Mouse (Mus musculus) CH12.LX (cell line): ENCODE data around the gene Lrrc1. TPM values are rescaled to one million over a fixed set of nuclear protein-coding genes. Genes with fewer than 3 reads are reported as not detected.

ENCODE experiments used
- DNase-seq: peaks from one replicate; pipeline ENCODE4 v3.0.0-alpha.2; 2013; ENCODE audit errors: extremely low read depth
- H3K27ac ChIP-seq: 2 replicates; pipeline ENCODE4 v1.5.1; 2012; ENCODE audit warnings: low read depth, mild to moderate bottlenecking, control low read depth, moderate library complexity; ENCODE audit not compliant: insufficient read depth
- H3K27me3 ChIP-seq: replicated peaks from 2 replicates; pipeline ENCODE3; 2012; ENCODE audit warnings: inconsistent platforms
- H3K36me3 ChIP-seq, 2 experiments: replicated peaks in 1 of 2; 2 replicates each; pipeline versions ENCODE3 to v1.6.1; 2012; ENCODE audit warnings: inconsistent platforms in 1 of 2, low read length in 1 of 2, mild to moderate bottlenecking in 1 of 2, mixed read lengths in 1 of 2, moderate library complexity in 1 of 2; ENCODE audit not compliant: control insufficient read depth in 1 of 2, insufficient read depth in 1 of 2
- H3K4me1 ChIP-seq, 2 experiments: 2 replicates each; pipeline ENCODE4 v1.6.1; 2012; ENCODE audit warnings: inconsistent platforms in 1 of 2, moderate library complexity in 1 of 2; ENCODE audit not compliant: insufficient read depth in 2 of 2, control insufficient read depth in 1 of 2
- H3K4me2 ChIP-seq: 2 replicates; pipeline ENCODE4 v1.6.1; 2012; ENCODE audit warnings: low read depth, mild to moderate bottlenecking, control low read depth; ENCODE audit not compliant: poor library complexity, insufficient read depth, severe bottlenecking
- H3K4me3 ChIP-seq, 3 experiments: fragments of 150-350 bp in 1 of 3; sonication (generic) in 1 of 3; replicated peaks in 1 of 3; 2 replicates each; pipeline versions ENCODE3 to v1.5.1; 2011 to 2012; ENCODE audit warnings: low read depth in 2 of 3, low read length in 2 of 3, mild to moderate bottlenecking in 2 of 3, moderate library complexity in 2 of 3, control low read depth in 1 of 3, improper control_type of control experiment in 1 of 3, inconsistent platforms in 1 of 3, mixed read lengths in 1 of 3; ENCODE audit not compliant: poor library complexity in 1 of 3
- H3K79me2 ChIP-seq: replicated peaks from 2 replicates; pipeline ENCODE4 v1.6.1; 2012; ENCODE audit warnings: mild to moderate bottlenecking, moderate library complexity; ENCODE audit not compliant: control insufficient read depth, poor library complexity, insufficient read depth, severe bottlenecking; ENCODE audit errors: extremely low read depth
- H3K9ac ChIP-seq: 2 replicates; pipeline ENCODE4 v1.6.1; 2012; ENCODE audit warnings: low read depth, mild to moderate bottlenecking, control low read depth, moderate library complexity; ENCODE audit not compliant: insufficient read depth
- H3K9me3 ChIP-seq: replicated peaks from 2 replicates; pipeline ENCODE3; 2012; ENCODE audit warnings: low read length, inconsistent platforms, mixed read lengths
- CHD1 ChIP-seq: IDR thresholded peaks from 2 replicates; pipeline ENCODE4 v1.6.1; 2012; ENCODE audit warnings: low read depth, low read length, improper control_type of control experiment, inconsistent platforms
- CHD2 ChIP-seq: IDR thresholded peaks from 2 replicates; pipeline ENCODE4 v1.6.1; 2011; ENCODE audit warnings: low read length, improper control_type of control experiment
- CTCF ChIP-seq, 2 experiments: IDR thresholded peaks in 1 of 2; conservative IDR thresholded peaks in 1 of 2; 2 replicates each; pipeline ENCODE4 v1.5.1; 2011 to 2012; ENCODE audit warnings: low read depth in 2 of 2, low read length in 2 of 2, improper control_type of control experiment in 1 of 2, inconsistent platforms in 1 of 2, mild to moderate bottlenecking in 1 of 2, moderate library complexity in 1 of 2
- E2F4 ChIP-seq: IDR thresholded peaks from 2 replicates; pipeline ENCODE4 v1.6.1; 2011; ENCODE audit warnings: low read depth, low read length, improper control_type of control experiment; ENCODE audit not compliant: insufficient replicate concordance
- ELF1 ChIP-seq: IDR thresholded peaks from 2 replicates; pipeline ENCODE4 v1.6.1; 2014; ENCODE audit warnings: low read depth, mild to moderate bottlenecking, inconsistent platforms, low read length, improper control_type of control experiment
- ETS1 ChIP-seq: conservative IDR thresholded peaks from 2 replicates; pipeline ENCODE4 v1.6.1; 2012; ENCODE audit warnings: low read depth, mild to moderate bottlenecking, inconsistent platforms, low read length, improper control_type of control experiment, moderate library complexity
- GABPA ChIP-seq: IDR thresholded peaks from 2 replicates; pipeline ENCODE4 v1.6.1; 2012; ENCODE audit warnings: low read depth, low read length, improper control_type of control experiment, inconsistent platforms; ENCODE audit not compliant: insufficient replicate concordance
- HCFC1 ChIP-seq: IDR thresholded peaks from 2 replicates; pipeline ENCODE4 v1.6.1; 2012; ENCODE audit warnings: low read depth, mild to moderate bottlenecking, inconsistent platforms, low read length, improper control_type of control experiment
- IRF4 ChIP-seq: IDR thresholded peaks from 2 replicates; pipeline ENCODE4 v1.6.1; 2014; ENCODE audit warnings: low read depth, mild to moderate bottlenecking, inconsistent platforms, low read length, improper control_type of control experiment
- JUN ChIP-seq: IDR thresholded peaks from 2 replicates; pipeline ENCODE4 v1.6.1; 2011; ENCODE audit warnings: low read depth, mild to moderate bottlenecking, low read length, improper control_type of control experiment, moderate library complexity; ENCODE audit not compliant: insufficient read depth
- JUND ChIP-seq: conservative IDR thresholded peaks from 2 replicates; pipeline ENCODE4 v1.6.1; 2011; ENCODE audit warnings: low read depth, low read length, improper control_type of control experiment
- KAT2A ChIP-seq: IDR thresholded peaks from 2 replicates; pipeline ENCODE4 v1.6.1; 2012; ENCODE audit warnings: low read length, improper control_type of control experiment, inconsistent platforms; ENCODE audit not compliant: insufficient replicate concordance
- MAX ChIP-seq: IDR thresholded peaks from 2 replicates; pipeline ENCODE4 v1.6.1; 2011; ENCODE audit warnings: low read length, improper control_type of control experiment
- MXI1 ChIP-seq: IDR thresholded peaks from 2 replicates; pipeline ENCODE4 v1.6.1; 2011; ENCODE audit warnings: mild to moderate bottlenecking, low read depth, low read length, improper control_type of control experiment
- MYC ChIP-seq: IDR thresholded peaks from 2 replicates; pipeline ENCODE4 v1.6.1; 2011; ENCODE audit warnings: low read depth, mild to moderate bottlenecking, improper control_type of control experiment, low read length
- NELFE ChIP-seq: IDR thresholded peaks from 2 replicates; pipeline ENCODE4 v1.6.1; 2011; ENCODE audit warnings: low read depth, low read length, improper control_type of control experiment
- PAX5 ChIP-seq: IDR thresholded peaks from 2 replicates; pipeline ENCODE4 v1.6.1; 2012; ENCODE audit warnings: low read length, inconsistent platforms, mixed read lengths
- POLR2AphosphoS2 ChIP-seq: IDR thresholded peaks from 2 replicates; pipeline ENCODE4 v1.6.1; 2011; ENCODE audit warnings: low read depth, low read length, improper control_type of control experiment
- RCOR1 ChIP-seq: conservative IDR thresholded peaks from 2 replicates; pipeline ENCODE4 v1.6.1; 2012; ENCODE audit warnings: low read depth, mild to moderate bottlenecking, inconsistent platforms, low read length, improper control_type of control experiment
- SIN3A ChIP-seq: IDR thresholded peaks from 2 replicates; pipeline ENCODE4 v1.6.1; 2012; ENCODE audit warnings: low read length, improper control_type of control experiment, inconsistent platforms
- TBP ChIP-seq: conservative IDR thresholded peaks from 2 replicates; pipeline ENCODE4 v1.6.1; 2011; ENCODE audit warnings: low read depth, low read length, improper control_type of control experiment
- TCF12 ChIP-seq: IDR thresholded peaks from 2 replicates; pipeline ENCODE4 v1.6.1; 2014; ENCODE audit warnings: low read depth, mild to moderate bottlenecking, inconsistent platforms, low read length, improper control_type of control experiment
- USF1 ChIP-seq: IDR thresholded peaks from 2 replicates; pipeline ENCODE4 v1.6.1; 2014; ENCODE audit warnings: low read depth, mild to moderate bottlenecking, inconsistent platforms, low read length, improper control_type of control experiment
- USF2 ChIP-seq: conservative IDR thresholded peaks from 2 replicates; pipeline ENCODE4 v1.6.1; 2011; ENCODE audit warnings: low read depth, low read length, improper control_type of control experiment
- ZKSCAN1 ChIP-seq: IDR thresholded peaks from 2 replicates; pipeline ENCODE4 v1.6.1; 2012; ENCODE audit warnings: low read depth, inconsistent platforms, low read length, improper control_type of control experiment, borderline replicate concordance
- ZNF384 ChIP-seq: IDR thresholded peaks from 2 replicates; pipeline ENCODE4 v1.6.1; 2012; ENCODE audit warnings: low read depth, low read length, improper control_type of control experiment, inconsistent platforms
- dilution Hi-C: fragments of 300-500 bp; cut with MboI; formaldehyde crosslinking; loops from 2 replicates; pipeline ENCODE4 v1.14.3; 2020; ENCODE audit warnings: low sequenced_read_pairs; ENCODE audit not compliant: extremely low pct_unique_long_range_greater_than_20kb, extremely low pct_ligation_motif_present
- in situ Hi-C: fragments of 300-500 bp; cut with MboI; formaldehyde crosslinking; loops from 3 replicates; pipeline ENCODE4 v1.14.3; 2019; ENCODE audit warnings: low sequenced_read_pairs, low pct_ligation_motif_present, low pct_unique_long_range_greater_than_20kb, mixed read lengths
- polyA plus RNA-seq: library from polyadenylated mRNA; unstranded; fragments of >175 nt; gene quantifications from 2 replicates; pipeline ENCODE4 v1.2.1, GENCODE M21; 2012; ENCODE audit warnings: low read depth; ENCODE audit not compliant: insufficient read length
- total RNA-seq, 2 experiments: library from RNA; depleted of rRNA; stranded (reverse); fragments of 300-350 nt in 1 of 2; fragments of >200 nt in 1 of 2; gene quantifications; 2 replicates each; pipeline ENCODE4 v1.2.3; 2012 to 2014

Lrrc1 gene
- total and polyA plus RNA-seq, 3 experiments = 15.4 to 15.8 (median 15.8) TPM

DNA sequence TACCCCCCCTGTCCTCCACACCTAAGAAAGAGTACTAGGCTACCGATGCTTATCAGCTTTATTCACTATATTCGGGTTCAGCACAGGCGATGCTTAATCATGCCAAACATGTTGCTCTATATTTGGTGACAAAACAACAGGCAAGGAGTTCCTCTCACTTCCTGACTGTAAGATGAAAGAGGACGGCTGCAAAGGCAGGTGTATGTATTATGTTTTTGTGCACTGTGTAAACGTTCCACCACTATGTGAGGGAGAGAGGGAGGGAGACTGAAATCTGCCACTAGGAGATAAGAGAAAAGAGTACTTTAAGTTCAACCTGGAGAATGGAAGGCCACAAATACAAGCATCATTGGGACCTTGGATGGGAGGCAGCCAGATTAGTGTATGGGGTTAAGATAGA lies 77.7 kb downstream of the Lrrc1 start:
- dilution Hi-C loops = no loop called here
- no peak overlapping the region for H3K9ac ChIP-seq
- no peak overlapping the region for H3K27ac ChIP-seq
- DNase-seq = no peak
- H3K4me3 ChIP-seq = no peak overlapping the region
- no peak overlapping the region for H3K4me2 ChIP-seq
- in situ Hi-C loops = no loop called here
- no peaks in the 10 kb centered on the region for H3K27me3 ChIP-seq
- no peaks in the 10 kb centered on the region for H3K79me2 ChIP-seq
- H3K36me3 ChIP-seq = peaks cover 25 to 62% of the 10 kb centered on the region in 2 experiments
- H3K9me3 ChIP-seq = no peaks in the 10 kb centered on the region
- TF ChIP-seq MXI1 (no peak), CHD1 (no peak), TBP (no peak), ELF1 (no peak), USF2 (no peak), JUND (no peak), KAT2A (no peak), HCFC1 (no peak), ZNF384 (no peak), JUN (no peak), CHD2 (no peak), USF1 (no peak), GABPA (no peak), ZKSCAN1 (no peak), MAX (no peak), CTCF (conservative IDR thresholded peaks at IDR 0.05 in 1 of 2, IDR thresholded peaks at IDR 0.05 in 1 of 2; ENCODE audit: low read depth in 2 of 2, low read length in 2 of 2) (no peak), POLR2AphosphoS2 (no peak), SIN3A (no peak)
- peaks cover 0 to 15% of the 10 kb centered on the region in 2 experiments; a peak in 1 of 4 replicates for H3K4me1 ChIP-seq

DNA sequence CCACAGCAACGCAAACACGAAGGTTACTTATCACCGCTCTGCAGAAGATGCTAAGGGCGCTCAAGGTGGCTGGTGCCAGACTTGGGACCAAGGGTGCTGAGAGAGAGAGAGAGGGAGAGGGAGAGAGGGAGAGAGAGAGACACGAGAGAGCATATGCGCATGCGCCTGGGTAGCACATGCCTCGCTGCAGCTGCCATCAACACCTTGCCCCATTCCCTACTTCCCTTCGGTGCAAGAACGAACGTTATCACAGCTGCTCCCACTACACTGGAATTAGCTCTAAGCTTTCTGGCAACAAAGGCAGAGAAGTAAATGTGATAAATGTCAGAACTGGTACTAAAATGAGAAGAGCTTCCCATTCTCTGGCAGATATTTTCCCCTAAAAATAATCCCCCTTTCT lies 79.3 kb downstream of the Lrrc1 start:
- no peak overlapping the region for H3K4me2 ChIP-seq
- peaks cover 22 to 59% of the 10 kb centered on the region in 2 experiments for H3K36me3 ChIP-seq
- peaks cover 0 to 20% of the 10 kb centered on the region in 2 experiments; a peak in 2 of 4 replicates for H3K4me1 ChIP-seq
- no peak for DNase-seq
- H3K27ac ChIP-seq = no peak overlapping the region
- dilution Hi-C loops (no loop called here), in situ Hi-C loops (no loop called here)
- H3K9ac ChIP-seq = no peak overlapping the region
- no peaks in the 10 kb centered on the region for H3K79me2 ChIP-seq
- no peaks in the 10 kb centered on the region for H3K9me3 ChIP-seq
- no peaks in the 10 kb centered on the region for H3K27me3 ChIP-seq
- no peak for TF ChIP-seq NELFE
- no peak for TF ChIP-seq ETS1
- TF ChIP-seq ZNF384 = no peak
- TF ChIP-seq E2F4 = no peak
- TF ChIP-seq PAX5 = no peak
- TF ChIP-seq SIN3A = no peak
- TF ChIP-seq TCF12 = no peak
- no peak for TF ChIP-seq IRF4
- TF ChIP-seq MYC = no peak
- TF ChIP-seq RCOR1 = no peak
- TF ChIP-seq, all 38 proteins: peak for 0
- H3K4me3 ChIP-seq = no peak overlapping the region
